Mouse (Mus musculus) WW6 (cell line): ENCODE measurements at regions not wholly inside any gene's neighbourhood (a gene's known extent, or its start where the extent isn't known, plus 50 kb on each side); places are given as distances from the start of the nearest gene placed in this dataset.

ENCODE experiments used
- DNase-seq: peaks from one replicate; pipeline ENCODE4 v3.0.0-alpha.2; 2013; ENCODE audit warnings: low read depth, low spot score

- DNase-seq, result no peak
Measured at GRCm38 (mm10) chr6:143536525-143537293, 369.7 kb downstream of the Etnk1 start.

DNA sequence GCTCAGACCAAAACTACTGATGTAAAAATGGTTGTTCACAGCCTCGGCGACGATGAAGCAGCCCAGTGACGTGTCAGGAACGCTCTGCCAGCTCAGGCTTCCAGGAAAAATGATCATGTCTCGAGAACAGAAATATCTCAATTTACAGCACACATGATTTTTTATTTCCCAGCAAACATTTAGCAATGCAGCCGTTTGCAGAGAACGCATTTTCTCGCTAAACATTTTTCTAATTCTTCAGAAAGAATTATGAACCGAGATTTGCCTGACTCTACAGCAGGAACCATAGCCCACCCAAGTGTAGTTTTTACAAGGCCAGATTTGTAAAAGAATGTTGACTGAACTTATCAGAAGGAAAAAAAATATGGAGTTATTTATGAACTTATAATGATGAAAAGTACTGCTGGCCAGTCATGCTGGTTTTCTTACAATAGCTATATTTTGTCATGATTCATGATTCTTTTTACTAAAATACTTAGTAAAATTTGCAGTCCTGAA lies 380.4 kb downstream of the Etnk1 start:
- DNase-seq, result no peak

DNA sequence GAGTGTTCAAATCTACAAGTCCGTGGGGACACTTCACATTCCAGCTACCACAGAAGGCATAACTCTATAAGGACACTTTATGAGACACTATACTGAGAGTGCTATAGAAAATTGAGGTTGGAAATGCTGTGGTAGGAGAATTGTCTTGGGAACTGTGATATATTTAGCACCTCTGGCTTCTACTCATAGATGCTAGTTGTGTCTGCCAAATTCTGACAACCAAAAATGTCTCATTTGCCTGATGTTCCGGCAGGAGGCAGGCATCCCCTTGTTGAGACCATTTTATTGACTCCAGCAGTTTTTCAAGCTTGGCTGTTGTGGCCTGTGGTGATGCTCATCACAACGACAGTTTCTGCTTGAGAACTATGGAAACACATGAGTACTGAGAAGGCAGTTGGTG lies 387.9 kb downstream of the Etnk1 start:
- DNase-seq, result no peak

GRCm38 (mm10) chr6:143558046-143558884 lies 391.2 kb downstream of the Etnk1 start:
- DNase-seq, result no peak

GRCm38 (mm10) chr6:143559316-143559715 lies 392.3 kb downstream of the Etnk1 start:
- no peak for DNase-seq

DNA sequence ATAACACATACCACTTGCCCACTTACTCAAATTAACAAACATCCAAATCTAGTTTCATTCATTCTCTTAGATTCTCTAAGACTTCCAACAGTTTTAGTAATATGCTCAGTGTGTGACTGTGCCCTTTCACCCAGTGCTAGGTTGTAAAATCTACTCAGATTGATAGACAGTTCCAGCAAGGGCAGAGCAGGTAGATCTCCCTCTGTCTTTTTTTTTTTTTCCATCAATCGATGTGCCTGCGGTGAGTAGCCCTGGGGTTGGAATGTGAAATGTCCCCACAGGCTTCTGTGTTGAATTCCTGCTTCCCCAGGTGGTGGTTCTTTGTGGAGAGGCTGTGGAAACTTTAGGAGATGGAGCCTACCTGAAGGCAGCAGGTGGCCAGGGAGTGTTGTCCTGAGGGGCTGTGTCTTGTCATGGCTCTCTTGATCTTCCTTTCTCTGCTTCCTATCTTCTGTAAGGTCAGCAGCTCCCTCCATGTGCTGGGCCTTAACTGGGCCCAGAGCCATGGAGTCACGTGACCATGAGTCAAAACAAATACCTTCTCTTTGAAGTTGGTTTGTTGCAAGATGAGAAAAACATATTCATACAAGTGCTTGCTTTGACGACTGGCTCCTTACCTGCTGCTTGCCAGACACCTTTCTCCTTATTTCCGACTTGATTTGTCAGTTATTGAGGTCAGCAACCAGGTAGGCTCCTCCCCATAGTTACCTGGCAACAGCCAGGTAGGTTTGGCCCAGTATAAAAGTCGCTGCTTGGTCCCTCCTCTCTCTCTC lies 394.5 kb downstream of the Etnk1 start:
- DNase-seq, result no peak

DNA sequence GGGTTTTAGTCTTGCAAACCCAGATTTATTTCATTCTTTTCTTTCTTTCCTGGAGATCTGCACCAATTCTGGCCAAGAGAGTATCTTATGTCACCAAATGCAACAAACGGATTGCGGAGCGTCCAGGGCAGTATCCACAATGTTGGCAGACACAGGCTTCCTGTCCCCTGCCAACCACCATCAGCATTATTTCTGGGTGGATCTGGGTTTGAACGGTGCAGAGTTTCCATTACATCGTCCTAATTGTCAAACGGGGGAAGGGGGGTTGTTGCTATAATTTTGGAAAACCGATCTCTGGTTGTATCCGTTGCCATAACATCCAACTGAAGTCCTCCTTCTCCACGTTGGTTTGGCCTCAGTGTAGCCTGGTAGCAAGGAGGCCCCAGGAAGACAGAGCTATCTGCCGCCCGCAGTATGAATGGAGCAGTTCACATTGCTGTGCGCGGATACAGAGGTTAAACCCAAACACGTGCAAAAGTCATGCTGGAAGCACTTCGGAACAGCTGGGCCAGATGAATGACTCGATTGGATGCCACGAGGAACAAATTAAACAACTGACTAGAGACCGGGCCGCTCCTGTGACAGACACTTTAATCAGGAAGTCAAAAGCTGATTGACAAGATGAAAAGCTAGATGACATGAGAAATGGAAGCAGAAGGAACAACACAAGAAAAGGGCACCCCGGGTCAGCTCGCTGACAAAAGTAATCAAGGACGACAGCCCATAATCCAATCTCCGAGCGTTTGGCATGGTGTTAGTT lies 404.5 kb downstream of the Etnk1 start:
- DNase-seq, result no peak

DNA sequence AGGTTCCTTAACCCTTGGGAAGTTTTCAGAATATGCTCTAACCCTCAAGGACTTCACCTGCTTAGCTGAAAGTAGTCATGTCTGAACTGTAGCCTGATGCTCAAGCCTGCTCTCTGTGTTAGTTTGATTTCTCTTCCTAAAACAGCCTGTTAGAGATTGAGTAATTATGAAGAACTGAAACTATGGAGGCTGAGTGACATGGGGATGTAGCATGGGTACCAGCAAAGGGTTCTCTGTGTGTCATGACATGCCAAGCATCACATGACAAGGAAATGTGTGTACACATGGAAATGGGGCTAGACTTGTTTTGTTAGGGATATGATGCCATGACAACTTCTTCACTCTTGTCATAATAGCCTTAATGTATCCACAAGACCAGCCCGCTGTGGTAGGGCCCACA lies 412.2 kb downstream of the Etnk1 start:
- DNase-seq, result no peak

GRCm38 (mm10) chr6:143589666-143590065 lies 422.6 kb downstream of the Etnk1 start:
- no peak for DNase-seq

- DNase-seq, result no peak
Measured at GRCm38 (mm10) chr6:143590231-143590630, 423.2 kb downstream of the Etnk1 start.

- no peak for DNase-seq
Measured at GRCm38 (mm10) chr6:143592490-143592889, 425.5 kb downstream of the Etnk1 start.

DNA sequence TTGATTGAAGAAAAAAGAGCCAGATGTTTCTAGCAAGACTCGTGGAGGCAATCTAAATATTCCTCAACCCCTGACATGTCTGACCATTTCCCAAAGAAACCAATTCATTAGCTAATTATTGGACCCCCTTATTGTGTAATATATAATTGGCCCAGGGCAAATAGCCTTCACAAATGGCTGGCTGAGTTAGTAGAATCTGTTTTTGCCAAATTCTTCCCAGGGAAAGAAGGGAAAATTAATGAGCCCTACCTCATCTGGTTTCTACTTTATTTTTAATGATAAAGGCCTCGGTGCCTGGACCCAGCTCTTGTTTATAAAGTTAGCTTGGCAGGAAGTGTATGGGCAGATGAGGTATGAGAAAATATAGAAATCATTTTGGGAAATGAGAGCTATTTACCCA lies 428.5 kb downstream of the Etnk1 start:
- DNase-seq, result no peak

- DNase-seq, result no peak
Measured at GRCm38 (mm10) chr6:143597414-143597813, 430.4 kb downstream of the Etnk1 start.

- DNase-seq, result no peak
Measured at GRCm38 (mm10) chr6:143598916-143599315, 431.9 kb downstream of the Etnk1 start.

DNA sequence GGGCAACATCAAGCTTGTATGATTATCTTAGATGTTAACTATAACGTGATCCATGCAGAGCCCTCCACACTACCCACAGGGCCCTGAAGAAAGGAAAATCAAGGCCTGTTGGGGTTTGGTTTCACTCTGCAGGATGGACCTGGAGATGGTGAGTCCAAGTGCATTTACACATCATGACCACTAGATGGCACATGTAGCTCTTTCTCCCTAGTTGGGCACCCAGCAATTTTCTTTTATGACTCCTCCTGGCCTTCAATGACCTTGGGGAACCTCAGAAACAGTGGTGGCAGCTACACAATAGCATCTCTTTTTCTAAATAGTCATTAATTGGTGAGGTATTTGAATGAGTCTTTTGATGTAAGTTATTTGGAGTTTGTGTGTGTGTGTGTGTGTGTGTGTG lies 442.1 kb downstream of the Etnk1 start:
- DNase-seq, result no peak

DNA sequence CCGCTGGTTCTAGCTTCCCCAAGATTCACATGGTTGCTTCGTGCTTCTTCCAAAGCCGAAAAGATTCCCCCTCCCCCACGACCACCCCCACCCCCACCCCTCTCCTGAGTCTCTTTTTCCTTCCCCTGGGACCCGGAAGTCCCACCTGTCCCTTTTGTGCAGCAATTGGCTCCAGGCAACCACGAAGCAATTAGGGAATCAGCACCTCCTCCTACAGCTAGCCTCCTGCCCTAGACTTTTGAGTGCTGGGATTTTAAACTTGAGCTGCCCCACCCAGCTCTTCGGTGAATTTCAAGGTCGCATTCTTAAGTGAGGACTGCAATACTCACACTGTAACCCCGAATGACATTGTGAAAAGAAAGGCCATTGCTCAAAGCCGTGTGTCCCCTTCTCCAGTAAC lies 445.9 kb downstream of the Etnk1 start:
- DNase-seq, result peak; percentile 31

DNA sequence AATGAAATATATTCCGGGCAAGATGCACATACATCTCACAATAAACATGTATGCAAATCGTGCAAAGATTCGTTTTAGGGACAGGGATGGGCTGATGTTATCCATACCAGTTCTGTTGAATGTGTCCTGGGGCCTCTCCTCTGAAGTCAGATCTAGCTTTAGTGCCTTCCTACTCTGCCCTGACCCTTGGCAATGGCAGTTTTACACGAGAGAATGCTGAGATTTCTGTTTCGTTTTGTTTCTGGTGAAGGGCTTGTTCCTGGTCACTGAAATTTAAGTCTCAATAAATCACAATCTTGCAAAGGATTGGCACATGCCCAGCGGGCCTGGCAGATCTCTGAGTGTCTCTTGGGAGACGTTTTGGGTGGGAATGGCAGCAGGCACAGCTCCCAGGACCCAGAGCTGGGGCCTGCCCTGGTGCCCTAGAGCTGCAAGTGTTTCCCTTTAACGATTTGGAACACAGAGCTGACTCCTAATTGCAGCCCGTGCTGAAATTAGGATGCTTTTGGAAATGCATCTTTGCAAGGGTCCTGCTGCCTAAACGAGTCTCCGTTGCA lies 447.5 kb downstream of the Etnk1 start:
- no peak for DNase-seq

DNA sequence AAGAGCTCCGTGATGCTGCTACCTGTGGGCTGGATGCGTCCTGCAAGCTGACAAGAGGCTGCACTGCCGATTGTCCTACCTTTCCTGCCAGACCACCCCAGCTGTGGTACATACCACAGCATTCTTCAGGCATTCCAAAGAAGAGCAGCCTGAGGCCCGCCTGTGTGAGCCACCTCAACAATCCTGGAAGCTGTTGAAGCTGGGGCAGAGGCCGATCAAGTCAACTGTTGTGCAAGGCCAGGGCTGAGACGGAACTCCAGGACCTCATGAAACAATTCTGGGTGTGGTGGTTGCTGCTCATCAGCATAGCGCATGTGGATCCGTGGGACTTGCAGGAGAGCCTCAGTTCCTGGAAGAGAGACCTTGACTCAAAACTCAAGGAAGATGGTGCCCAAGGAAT lies 448.3 kb downstream of the Etnk1 start:
- DNase-seq, result no peak

DNA sequence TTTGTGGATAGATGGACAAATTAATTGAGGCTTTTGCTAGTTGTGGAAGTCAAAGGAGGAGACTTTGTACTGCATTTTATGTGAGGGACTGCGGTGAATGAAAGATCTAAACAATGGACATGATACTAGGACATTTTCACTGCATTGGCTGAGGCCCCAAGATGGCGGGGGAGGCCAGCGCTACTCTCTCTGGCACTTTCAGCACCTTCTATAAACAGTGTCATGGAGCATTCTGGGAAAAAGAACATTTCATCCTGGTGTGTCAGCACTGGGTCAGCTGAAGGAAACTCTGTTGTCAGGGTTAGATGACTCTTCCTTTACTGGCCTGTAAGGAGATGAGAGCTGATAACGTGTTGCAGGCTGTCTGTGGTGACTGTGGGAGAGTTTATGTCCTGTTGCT lies 449.4 kb downstream of the Etnk1 start:
- no peak for DNase-seq

- DNase-seq, result no peak
Measured at GRCm38 (mm10) chr6:143618558-143618957, 451.5 kb downstream of the Etnk1 start.

GRCm38 (mm10) chr6:143620583-143620982 lies 453.6 kb downstream of the Etnk1 start:
- DNase-seq, result no peak
